In the genomic region with DNA sequence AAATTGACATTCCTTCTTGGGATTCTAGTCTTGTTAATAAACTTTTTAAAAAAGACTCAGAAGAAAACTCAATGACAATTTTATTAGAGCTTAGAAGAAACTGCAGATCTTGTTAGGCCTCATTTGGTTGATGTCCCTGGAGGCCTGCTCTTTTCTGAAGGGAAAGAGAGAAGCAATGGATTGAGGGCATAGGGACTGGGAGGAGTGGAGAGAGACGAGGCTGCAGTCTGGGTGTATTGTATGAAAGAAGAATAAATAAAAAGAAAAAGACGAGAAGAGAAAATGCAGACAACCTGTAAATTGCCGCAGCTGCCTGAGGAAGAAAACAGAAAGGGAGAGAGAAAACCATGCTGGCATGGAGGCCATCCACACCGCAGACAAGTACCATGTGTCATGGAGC, we compare ENCODE assay signal across 30 mouse cellular contexts.
"Had no signal": no experiment of that assay in that cellular context is flagged by ENCODE, and none has a peak within 500 bp of the region (broad histone marks: within the 10 kb centered on the region; RNA-seq: fewer than 3 reads in every experiment).

No protein-coding gene starts in this region.

- H3K27ac ChIP-seq: left cerebral cortex, adult 2 months; limb, embryonic 10.5 days; limb, embryonic 12.5 days; limb, embryonic 13.5 days; limb, embryonic 15.5 days; liver, embryonic 12.5 days; liver, embryonic 13.5 days; liver, embryonic 14.5 days; liver, embryonic 15.5 days; lung, embryonic 15.5 days; macrophage; midbrain, embryonic 10.5 days; midbrain, embryonic 12.5 days; midbrain, embryonic 13.5 days; midbrain, embryonic 15.5 days; neural tube, embryonic 12.5 days; neural tube, embryonic 13.5 days had no signal

- H3K4me3 ChIP-seq: left cerebral cortex, adult 2 months; limb, embryonic 10.5 days; limb, embryonic 12.5 days; limb, embryonic 13.5 days; limb, embryonic 15.5 days; liver, embryonic 12.5 days; liver, embryonic 13.5 days; liver, embryonic 15.5 days; lung, embryonic 15.5 days; megakaryocyte, embryonic 14.5 days; midbrain, embryonic 10.5 days; midbrain, embryonic 12.5 days; midbrain, embryonic 13.5 days; midbrain, embryonic 15.5 days; myocyte; neural tube, embryonic 12.5 days; neural tube, embryonic 13.5 days had no signal

- H3K27me3 ChIP-seq: limb, embryonic 12.5 days; limb, embryonic 13.5 days; limb, embryonic 15.5 days; liver, embryonic 12.5 days; liver, embryonic 13.5 days; liver, embryonic 15.5 days; lung, embryonic 15.5 days; midbrain, embryonic 12.5 days; midbrain, embryonic 13.5 days; midbrain, embryonic 15.5 days; neural tube, embryonic 12.5 days; neural tube, embryonic 13.5 days had no signal

- H3K4me2 ChIP-seq: limb, embryonic 12.5 days; limb, embryonic 13.5 days; limb, embryonic 15.5 days; liver, embryonic 12.5 days; liver, embryonic 13.5 days; liver, embryonic 15.5 days; lung, embryonic 14.5 days; lung, embryonic 15.5 days; midbrain, embryonic 12.5 days; midbrain, embryonic 13.5 days; midbrain, embryonic 15.5 days; neural tube, embryonic 12.5 days; neural tube, embryonic 13.5 days had no signal

- DNase-seq: left cerebral cortex, postnatal 4 days; liver; liver, embryonic 13.5 days; lung, adult 18-20 months; lung, adult 2 months; lung, embryonic 14.5 days; lung, postnatal 10 days; lung, postnatal 14 days; lung, postnatal 36 days; lung, postnatal 4 days had no signal

- H3K9ac ChIP-seq: limb, embryonic 12.5 days; limb, embryonic 13.5 days; limb, embryonic 15.5 days; liver, embryonic 12.5 days; liver, embryonic 13.5 days; liver, embryonic 14.5 days; liver, embryonic 15.5 days; lung, embryonic 14.5 days; lung, embryonic 15.5 days; midbrain, embryonic 12.5 days; midbrain, embryonic 13.5 days; midbrain, embryonic 15.5 days; neural tube, embryonic 12.5 days; neural tube, embryonic 13.5 days had no signal

- H3K36me3 ChIP-seq: limb, embryonic 10.5 days; limb, embryonic 12.5 days; limb, embryonic 13.5 days; limb, embryonic 15.5 days; liver, embryonic 12.5 days; liver, embryonic 13.5 days; liver, embryonic 15.5 days; lung, embryonic 15.5 days; midbrain, embryonic 10.5 days; midbrain, embryonic 12.5 days; midbrain, embryonic 13.5 days; midbrain, embryonic 15.5 days; neural tube, embryonic 12.5 days; neural tube, embryonic 13.5 days had no signal

- ATAC-seq: liver, embryonic 12.5 days; lung, postnatal 0 days; midbrain, embryonic 13.5 days; midbrain, embryonic 15.5 days; midbrain, embryonic 16.5 days had no signal

- H3K4me1 ChIP-seq: limb, embryonic 10.5 days; limb, embryonic 12.5 days; liver, embryonic 12.5 days; liver, embryonic 13.5 days; liver, embryonic 15.5 days; lung, embryonic 15.5 days; megakaryocyte, embryonic 14.5 days; midbrain, embryonic 10.5 days; midbrain, embryonic 12.5 days; midbrain, embryonic 13.5 days; midbrain, embryonic 15.5 days; neural tube, embryonic 12.5 days; neural tube, embryonic 13.5 days had no signal

- H3K9me3 ChIP-seq: limb, embryonic 10.5 days; limb, embryonic 12.5 days; limb, embryonic 13.5 days; limb, embryonic 15.5 days; liver, embryonic 12.5 days; liver, embryonic 13.5 days; liver, embryonic 15.5 days; lung, embryonic 15.5 days; megakaryocyte, embryonic 14.5 days; midbrain, embryonic 10.5 days; midbrain, embryonic 12.5 days; midbrain, embryonic 13.5 days; midbrain, embryonic 15.5 days; neural tube, embryonic 12.5 days; neural tube, embryonic 13.5 days had no signal
